Mouse (Mus musculus): ENCODE data around the gene Pacs2.

The Pacs2 gene

GRCm38 (mm10) chr12:113044916-113045677 is 30.8 kb downstream of the Pacs2 start:
- peak; percentile 67 for DNase-seq

GRCm38 (mm10) chr12:113046861-113047260 is 32.6 kb downstream of the Pacs2 start:
- no peak for DNase-seq

GRCm38 (mm10) chr12:113048103-113048502 is 33.8 kb downstream of the Pacs2 start:
- no peak for DNase-seq

- no peak for DNase-seq
These were observed 35.5 kb downstream of the Pacs2 start for GRCm38 (mm10) chr12:113049836-113050235.

GRCm38 (mm10) chr12:113050671-113051070 is 36.4 kb downstream of the Pacs2 start:
- DNase-seq = no peak

- DNase-seq = peak; percentile 21
These were observed 37.5 kb downstream of the Pacs2 start for GRCm38 (mm10) chr12:113051628-113052403.

GRCm38 (mm10) chr12:113056089-113056488 is 41.8 kb downstream of the Pacs2 start:
- no peak for DNase-seq

- DNase-seq = no peak
These were observed 45.9 kb downstream of the Pacs2 start for GRCm38 (mm10) chr12:113060178-113060577.

GRCm38 (mm10) chr12:113061606-113062005 is 47.3 kb downstream of the Pacs2 start:
- DNase-seq = no peak

- DNase-seq = no peak
These were observed 47.9 kb downstream of the Pacs2 start for GRCm38 (mm10) chr12:113062201-113062600.

- no peak for DNase-seq
These were observed 49.4 kb downstream of the Pacs2 start for GRCm38 (mm10) chr12:113063700-113064099.

GRCm38 (mm10) chr12:113068002-113068401 is 53.7 kb downstream of the Pacs2 start:
- no peak for DNase-seq

- DNase-seq = no peak
These were observed 55.1 kb downstream of the Pacs2 start for GRCm38 (mm10) chr12:113069389-113069788.

GRCm38 (mm10) chr12:113071321-113071720 is 57.0 kb downstream of the Pacs2 start:
- no peak for DNase-seq

- DNase-seq = no peak
These were observed 57.5 kb downstream of the Pacs2 start for GRCm38 (mm10) chr12:113071827-113072226.

- no peak for DNase-seq
These were observed 59.4 kb downstream of the Pacs2 start for GRCm38 (mm10) chr12:113073420-113074328.

- DNase-seq = peak; percentile 89
These were observed 60.2 kb downstream of the Pacs2 start, which contains the start of gene Tex22 for GRCm38 (mm10) chr12:113074329-113075062. TSS of gene Tex22 (plus strand) at chr12:113074502.

- peak; percentile 88 for DNase-seq
These were observed 60.8 kb downstream of the Pacs2 start for GRCm38 (mm10) chr12:113075063-113075454.

- no peak for DNase-seq
These were observed 61.2 kb downstream of the Pacs2 start for GRCm38 (mm10) chr12:113075486-113075885.

GRCm38 (mm10) chr12:113087276-113087675 is 73.0 kb downstream of the Pacs2 start:
- DNase-seq = no peak

GRCm38 (mm10) chr12:113088026-113088425 is 73.7 kb downstream of the Pacs2 start:
- DNase-seq = no peak

GRCm38 (mm10) chr12:113089107-113089506 is 74.8 kb downstream of the Pacs2 start:
- DNase-seq = no peak

Measured in kidney, adult 18-20 months (tissue).